Mouse (Mus musculus) heart, postnatal 0 days (tissue): Measurements from ENCODE around the gene Boc.

Experiments used
- CTCF ChIP-seq: IDR thresholded peaks from 2 replicates; pipeline ENCODE4 v1.5.1; 2016; ENCODE audit warnings: antibody characterized with exemption, control low read depth, low read depth
- EP300 ChIP-seq: IDR thresholded peaks from 2 replicates; pipeline ENCODE4 v1.6.1; 2016; ENCODE audit warnings: antibody characterized with exemption, low read depth

DNA sequence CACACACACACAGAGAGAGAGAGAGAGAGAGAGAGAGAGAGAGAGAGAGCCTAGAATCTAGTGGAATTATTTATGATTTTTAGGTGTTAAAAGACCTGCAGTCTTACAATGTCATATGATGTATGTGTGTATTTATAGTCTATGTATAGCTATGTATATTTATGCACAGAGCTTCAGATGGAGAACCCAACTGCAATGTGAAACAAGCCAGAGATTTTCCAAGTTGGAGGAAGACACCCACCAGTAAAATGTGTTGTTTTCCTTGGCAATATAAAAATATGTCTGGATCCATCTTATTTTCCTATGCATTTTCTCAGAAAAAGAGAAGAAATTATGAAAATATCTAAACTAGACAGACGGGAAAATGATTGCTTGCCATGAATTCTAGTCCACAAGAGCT, 32.7 kb downstream of the Boc start:
- no peak for TF ChIP-seq CTCF
- TF ChIP-seq EP300: no peak
